Mouse (Mus musculus): Measurements from ENCODE around the gene Zmym6. TPM values are rescaled to one million over a fixed set of nuclear protein-coding genes. Genes with fewer than 3 reads are reported as not detected.
A peak's percentile ranks its signal among the peaks of the same experiment; 100 is the strongest.

Zmym6 gene
- 2.2 TPM in 2 replicates for polyA plus RNA-seq (2015; fragmentation: Nextera tagmentation; extraction: Ambion mirVana)

- Histone ChIP-seq H3K27me3 (ENCODE audit: insufficient read depth, low read length) (no peaks in the 10 kb centered on the region), H3K4me3 (ENCODE audit: low read depth, low read length) (peak within 1 kb of the TSS; percentile 60), H3K27ac (ENCODE audit: low read depth) (peak within 1 kb of the TSS; percentile 76), H3K4me2 (ENCODE audit: low read depth, low read length) (peak within 1 kb of the TSS; percentile 90), H3K9ac (replicated peaks) (peak within 1 kb of the TSS; percentile 66), H3K9me3 (ENCODE audit: low read length) (no peaks in the 10 kb centered on the region), H3K4me1 (ENCODE audit: insufficient read depth) (peaks cover 8% of the 10 kb centered on the region), H3K36me3 (replicated peaks; ENCODE audit: insufficient read depth, low read length) (no peaks in the 10 kb centered on the region)
- peak; percentile 95 for ATAC-seq
- WGBS (ENCODE audit: insufficient replicate concordance): 1% methylated on average over 46 of the region's 46 CpGs
- peak; percentile 94 for DNase-seq
- peak; percentile 48; the same call in 1 of the 2 replicates for TF ChIP-seq EP300 (IDR thresholded peaks at IDR 0.05; ENCODE audit: low read depth)
- no peak for TF ChIP-seq CTCF (IDR thresholded peaks at IDR 0.05; ENCODE audit: low read depth)
These were observed at the start of gene Zmym6 for GRCm38 (mm10) chr4:127076875-127077548. TSS of gene Zmym6 (plus strand) at chr4:127077383.

GRCm38 (mm10) chr4:127037158-127037557 is 40.0 kb upstream of the Zmym6 start:
- 81% methylated on average over 3 of the region's 3 CpGs for WGBS (ENCODE audit: insufficient replicate concordance)
- no peak overlapping the region for H3K9ac ChIP-seq (replicated peaks)
- ATAC-seq: no peak
- no peaks in the 10 kb centered on the region for H3K4me1 ChIP-seq (ENCODE audit: insufficient read depth)
- no peak overlapping the region for H3K4me3 ChIP-seq (ENCODE audit: low read depth, low read length)
- no peak for DNase-seq
- H3K4me2 ChIP-seq (ENCODE audit: low read depth, low read length): no peak overlapping the region
- H3K27ac ChIP-seq (ENCODE audit: low read depth): no peak overlapping the region
- peaks cover 77% of the 10 kb centered on the region for H3K36me3 ChIP-seq (replicated peaks; ENCODE audit: insufficient read depth, low read length)
- TF ChIP-seq CTCF (IDR thresholded peaks at IDR 0.05; ENCODE audit: low read depth) (no peak), EP300 (IDR thresholded peaks at IDR 0.05; ENCODE audit: low read depth) (no peak)
- H3K9me3 ChIP-seq (ENCODE audit: low read length): no peaks in the 10 kb centered on the region
- no peaks in the 10 kb centered on the region for H3K27me3 ChIP-seq (ENCODE audit: insufficient read depth, low read length)

DNA sequence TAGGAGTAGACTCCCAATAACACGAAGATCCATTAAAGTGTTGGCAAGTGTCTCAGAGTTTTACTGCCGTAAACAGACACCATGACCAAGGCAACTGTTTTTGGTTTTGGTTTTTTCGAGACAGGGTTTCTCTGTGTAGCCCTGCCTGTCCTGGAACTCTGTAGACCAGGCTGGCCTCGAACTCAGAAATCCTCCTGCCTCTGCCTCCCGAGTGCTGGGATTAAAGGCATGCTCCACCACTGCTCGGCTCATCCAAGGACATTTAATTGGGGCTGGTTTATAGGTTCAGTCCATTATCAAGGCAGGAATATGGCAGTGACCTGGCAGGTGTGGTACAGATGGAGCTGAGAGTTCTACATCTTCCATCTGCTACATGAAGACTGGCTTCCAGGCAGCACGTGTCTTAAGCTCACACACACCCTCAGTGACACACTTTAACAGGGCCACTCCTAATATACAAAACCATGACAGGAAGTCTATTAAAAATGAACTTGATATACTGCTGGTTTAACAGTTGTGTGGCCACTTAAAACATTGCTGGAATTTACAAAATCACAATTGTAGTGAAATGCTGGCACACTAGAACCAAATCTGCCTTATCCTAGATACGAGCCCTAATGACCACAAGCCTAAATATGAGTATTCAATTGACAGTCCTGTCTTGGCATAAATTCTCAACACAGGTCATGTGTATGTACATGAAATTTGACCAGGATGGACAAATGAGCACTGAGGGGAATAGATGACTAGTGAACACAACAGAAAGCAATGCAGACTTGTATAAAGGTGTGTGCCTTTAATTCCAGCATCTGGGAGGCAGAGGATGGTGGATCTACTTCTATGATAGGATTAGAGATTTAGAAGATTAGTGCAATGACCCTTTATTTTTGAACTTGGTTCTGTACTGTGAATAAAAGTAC is 39.0 kb upstream of the Zmym6 start:
- Histone ChIP-seq H3K4me2 (ENCODE audit: low read depth, low read length) (no peak overlapping the region), H3K9me3 (ENCODE audit: low read length) (no peaks in the 10 kb centered on the region), H3K27me3 (ENCODE audit: insufficient read depth, low read length) (no peaks in the 10 kb centered on the region), H3K4me3 (ENCODE audit: low read depth, low read length) (no peak overlapping the region), H3K36me3 (replicated peaks; ENCODE audit: insufficient read depth, low read length) (peaks cover 67% of the 10 kb centered on the region), H3K27ac (ENCODE audit: low read depth) (no peak overlapping the region), H3K9ac (replicated peaks) (no peak overlapping the region), H3K4me1 (ENCODE audit: insufficient read depth) (no peaks in the 10 kb centered on the region)
- no peak for TF ChIP-seq CTCF (IDR thresholded peaks at IDR 0.05; ENCODE audit: low read depth)
- TF ChIP-seq EP300 (IDR thresholded peaks at IDR 0.05; ENCODE audit: low read depth): no peak
- ATAC-seq (peak; percentile 33; the same call in 1 of the 2 replicates), DNase-seq (no peak)
- 78% methylated on average over 8 of the region's 8 CpGs for WGBS (ENCODE audit: insufficient replicate concordance)

DNA sequence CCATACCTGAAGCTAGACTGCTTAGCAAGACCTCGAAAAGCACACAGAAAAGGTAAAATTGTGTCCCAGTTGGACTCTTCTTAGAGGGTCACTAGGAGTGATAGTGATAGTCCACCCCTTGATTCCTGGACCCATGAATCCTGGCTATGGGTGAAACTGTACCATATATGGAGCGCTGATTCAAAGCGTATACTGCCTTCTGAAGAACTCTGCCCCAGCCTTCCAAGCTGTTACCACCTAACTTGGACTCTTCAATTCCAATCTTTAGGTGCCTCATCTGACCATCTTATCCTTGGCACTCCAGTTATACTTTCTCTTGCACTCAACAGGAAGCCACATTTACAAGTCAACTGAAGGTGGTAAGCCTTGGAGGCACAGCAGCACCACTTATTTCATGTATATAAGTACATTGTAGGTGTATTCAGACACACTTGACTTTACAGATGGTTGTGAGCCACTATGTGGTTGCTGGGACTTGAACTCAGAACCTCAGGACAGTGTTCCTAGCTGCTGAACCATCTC is 38.3 kb upstream of the Zmym6 start:
- Histone ChIP-seq H3K27ac (ENCODE audit: low read depth) (no peak overlapping the region), H3K9ac (replicated peaks) (no peak overlapping the region), H3K4me2 (ENCODE audit: low read depth, low read length) (no peak overlapping the region), H3K4me3 (ENCODE audit: low read depth, low read length) (no peak overlapping the region), H3K4me1 (ENCODE audit: insufficient read depth) (no peaks in the 10 kb centered on the region), H3K9me3 (ENCODE audit: low read length) (no peaks in the 10 kb centered on the region), H3K36me3 (replicated peaks; ENCODE audit: insufficient read depth, low read length) (peaks cover 60% of the 10 kb centered on the region), H3K27me3 (ENCODE audit: insufficient read depth, low read length) (no peaks in the 10 kb centered on the region)
- ATAC-seq (no peak), DNase-seq (no peak)
- no peak for TF ChIP-seq CTCF (IDR thresholded peaks at IDR 0.05; ENCODE audit: low read depth)
- TF ChIP-seq EP300 (IDR thresholded peaks at IDR 0.05; ENCODE audit: low read depth): no peak
- WGBS (ENCODE audit: insufficient replicate concordance): 89% methylated on average over 3 of the region's 3 CpGs

DNA sequence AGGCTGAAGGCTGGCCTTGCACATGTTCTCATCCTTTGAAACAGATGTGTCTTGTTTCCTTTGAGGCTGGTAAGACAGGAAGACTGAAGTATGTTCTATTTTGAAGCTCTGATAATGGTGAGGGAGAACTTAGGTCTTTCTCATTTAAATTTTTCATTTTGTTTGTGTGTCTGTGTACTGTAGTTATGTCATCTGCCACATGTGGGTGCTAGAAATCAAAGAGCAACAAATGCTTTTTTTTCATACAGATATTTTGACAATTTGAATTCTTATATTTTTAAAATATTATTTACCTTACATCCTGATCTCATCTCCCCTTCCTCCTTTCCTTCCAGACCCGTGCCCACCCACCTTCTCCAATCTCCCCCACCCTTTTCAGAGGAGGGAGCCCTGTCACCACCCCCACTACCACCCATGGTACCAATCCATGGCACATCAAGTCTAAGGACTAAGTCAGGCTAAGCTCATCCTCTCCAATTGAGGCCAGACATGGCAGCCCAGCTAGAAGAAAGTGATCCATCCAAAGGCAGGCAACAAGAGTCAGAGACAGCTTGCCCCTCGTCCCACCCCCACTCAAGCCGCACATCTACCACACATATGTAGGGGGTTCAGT is 37.2 kb upstream of the Zmym6 start:
- Histone ChIP-seq H3K4me3 (ENCODE audit: low read depth, low read length) (no peak overlapping the region), H3K9me3 (ENCODE audit: low read length) (no peaks in the 10 kb centered on the region), H3K4me1 (ENCODE audit: insufficient read depth) (no peaks in the 10 kb centered on the region), H3K27me3 (ENCODE audit: insufficient read depth, low read length) (no peaks in the 10 kb centered on the region), H3K9ac (replicated peaks) (no peak overlapping the region), H3K27ac (ENCODE audit: low read depth) (no peak overlapping the region), H3K4me2 (ENCODE audit: low read depth, low read length) (no peak overlapping the region), H3K36me3 (replicated peaks; ENCODE audit: insufficient read depth, low read length) (peaks cover 57% of the 10 kb centered on the region)
- no peak for ATAC-seq
- WGBS (ENCODE audit: insufficient replicate concordance): 79% methylated on average over 3 of the region's 3 CpGs
- TF ChIP-seq EP300 (IDR thresholded peaks at IDR 0.05; ENCODE audit: low read depth): no peak
- no peak; the same call in 1 of the 2 replicates for TF ChIP-seq CTCF (IDR thresholded peaks at IDR 0.05; ENCODE audit: low read depth)
- no peak for DNase-seq

All from liver, postnatal 0 days (tissue).